Mouse (Mus musculus) lung, postnatal 14 days (tissue): ENCODE measurements around the gene Six2.

Experiments used
- DNase-seq: peaks from one replicate; pipeline ENCODE4 v3.0.0; 2021

Gene Six2

DNA sequence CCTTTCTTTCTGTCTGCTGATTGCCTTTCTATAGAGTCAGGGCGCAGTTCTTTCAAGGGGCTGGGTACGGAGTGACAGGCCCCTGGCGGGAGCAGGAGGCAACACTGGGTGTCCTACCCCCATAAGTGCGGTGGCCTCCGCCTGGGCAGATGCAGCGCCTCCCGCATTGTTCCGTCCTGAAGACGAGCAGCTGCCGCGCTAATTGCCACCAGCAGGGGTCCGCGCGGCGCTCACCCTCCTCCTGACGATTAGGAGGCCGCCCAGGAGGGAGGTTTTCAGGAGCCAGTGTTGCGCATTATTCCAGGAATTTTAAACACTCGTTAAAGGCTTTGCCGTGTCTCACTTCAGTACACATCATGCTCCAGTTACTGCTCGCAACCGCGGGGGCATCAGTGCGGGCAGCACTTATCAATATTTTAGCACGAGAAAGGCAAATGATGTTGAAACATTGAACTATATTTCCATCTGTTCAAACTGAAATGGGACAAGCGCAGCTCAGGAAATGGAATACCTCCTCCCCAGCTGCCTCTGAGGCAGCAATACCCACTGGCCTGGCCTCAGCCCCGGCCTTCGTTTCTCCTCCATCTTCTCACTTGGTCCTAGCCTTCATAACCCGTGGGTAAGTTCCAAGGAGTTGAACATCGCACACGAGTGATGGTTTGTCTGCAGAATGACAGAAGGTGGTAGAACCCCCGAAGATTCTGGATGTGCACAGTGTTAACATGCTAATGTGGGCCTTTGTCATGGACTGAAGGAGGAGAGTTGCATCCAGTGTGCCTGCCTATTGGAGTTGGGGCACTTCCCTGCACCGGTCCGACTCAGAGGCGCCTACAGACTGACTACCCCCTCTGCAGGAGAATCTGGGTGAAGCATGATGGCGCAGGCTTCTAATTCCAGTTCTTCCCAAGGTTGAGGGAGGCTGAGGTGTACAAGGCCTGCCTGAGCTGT is 42.1 kb downstream of the Six2 start:
- DNase-seq = peak; percentile 52

DNA sequence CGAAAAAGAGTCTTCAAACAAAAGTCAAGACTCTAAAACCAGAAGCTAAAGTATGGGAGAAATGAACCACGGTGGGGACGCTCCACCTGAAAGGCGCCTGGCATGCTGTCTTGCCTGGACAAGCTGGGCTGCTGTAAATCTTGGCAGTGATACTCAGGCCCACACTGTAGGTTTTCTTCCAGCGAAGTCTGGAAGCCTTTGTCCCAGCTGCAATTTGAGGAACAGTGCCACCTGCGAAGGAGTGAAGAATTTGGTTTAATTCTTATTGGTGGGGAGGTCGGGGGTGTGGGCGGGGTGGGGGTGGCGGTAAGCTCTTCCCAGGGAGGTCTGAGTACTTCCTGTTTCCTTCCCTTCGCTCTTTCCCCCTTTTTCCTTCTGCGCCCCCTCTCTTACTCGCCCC is 42.8 kb downstream of the Six2 start:
- no peak for DNase-seq

DNA sequence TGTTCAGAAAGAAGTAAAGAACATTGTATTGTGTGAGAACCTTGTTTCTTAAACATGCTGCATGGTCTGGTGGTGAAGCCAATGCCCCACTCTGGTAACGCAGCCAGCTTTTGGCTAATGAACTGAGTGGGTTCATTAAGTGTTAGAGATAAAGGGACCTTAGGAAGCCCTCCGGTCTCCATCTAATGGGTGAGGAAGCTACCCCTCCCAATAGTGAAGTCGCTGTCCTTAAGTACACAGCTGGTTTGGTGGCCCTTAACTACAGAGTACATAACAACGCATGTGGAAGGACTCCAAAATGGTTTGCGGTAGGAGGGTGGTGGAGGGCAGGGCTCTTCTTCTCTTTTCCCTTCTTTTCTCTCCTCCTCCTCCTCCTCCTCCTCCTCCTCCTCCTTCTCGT is 50.2 kb downstream of the Six2 start:
- no peak for DNase-seq
